Mouse (Mus musculus): ENCODE results near the gene Olfr517. TPM values are rescaled to one million over a fixed set of nuclear protein-coding genes. Genes with fewer than 3 reads are reported as not detected.

Gene Olfr517
- polyA plus RNA-seq (2014; fragmentation: Nextera tagmentation; extraction: Ambion mirVana): not detected in 2 replicates

- DNase-seq (ENCODE audit: low spot score): no peak
- Histone ChIP-seq H3K27me3 (ENCODE audit: control insufficient read depth, insufficient read depth, low read length) (no peaks in the 10 kb centered on the region), H3K4me2 (replicated peaks) (no peak within 1 kb of the TSS), H3K9ac (no peak within 1 kb of the TSS), H3K36me3 (replicated peaks; ENCODE audit: control insufficient read depth, insufficient read depth) (no peaks in the 10 kb centered on the region), H3K4me1 (replicated peaks; ENCODE audit: control insufficient read depth, insufficient read depth, low read length) (no peaks in the 10 kb centered on the region), H3K4me3 (replicated peaks; ENCODE audit: low read length) (no peak within 1 kb of the TSS), H3K27ac (no peak within 1 kb of the TSS), H3K9me3 (ENCODE audit: control insufficient read depth, low read length) (no peaks in the 10 kb centered on the region)
- WGBS: 83% methylated on average over 2 of the region's 2 CpGs
- ATAC-seq (ENCODE audit: low FRiP score): no peak
These were observed at the start of gene Olfr517 for GRCm38 (mm10) chr7:108872279-108872678. TSS of gene Olfr517 (minus strand) at chr7:108872379.

GRCm38 (mm10) chr7:108903969-108904368 is 31.8 kb upstream of the Olfr517 start:
- Histone ChIP-seq H3K27ac (no peak overlapping the region), H3K9ac (no peak overlapping the region), H3K36me3 (replicated peaks; ENCODE audit: control insufficient read depth, insufficient read depth) (no peaks in the 10 kb centered on the region), H3K4me2 (replicated peaks) (no peak overlapping the region), H3K4me1 (replicated peaks; ENCODE audit: control insufficient read depth, insufficient read depth, low read length) (no peaks in the 10 kb centered on the region), H3K9me3 (ENCODE audit: control insufficient read depth, low read length) (no peaks in the 10 kb centered on the region), H3K4me3 (replicated peaks; ENCODE audit: low read length) (no peak overlapping the region), H3K27me3 (ENCODE audit: control insufficient read depth, insufficient read depth, low read length) (no peaks in the 10 kb centered on the region)
- DNase-seq (ENCODE audit: low spot score): no peak
- ATAC-seq (ENCODE audit: low FRiP score): no peak
- WGBS: 85% methylated on average over 2 of the region's 2 CpGs

DNA sequence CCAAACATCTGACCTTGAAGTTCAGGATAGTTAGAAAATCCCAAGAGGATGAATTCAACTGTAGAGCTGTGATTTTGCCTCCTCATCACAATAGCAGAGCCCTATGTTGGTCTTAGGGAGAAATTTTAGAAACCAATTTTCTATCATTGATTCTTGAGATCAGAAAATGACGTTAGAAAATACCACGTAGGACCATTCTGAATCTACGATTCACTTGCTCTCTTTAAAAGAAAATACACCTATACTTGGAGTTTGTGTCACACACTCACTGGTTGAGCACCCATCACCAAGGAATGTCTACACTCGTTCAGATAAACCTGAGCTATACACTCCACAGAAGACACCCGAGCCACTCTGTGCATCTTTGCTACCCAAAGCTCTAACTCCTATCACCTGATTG is 22.1 kb upstream of the Olfr517 start, which contains the start of gene Olfr519:
Olfr519 (minus strand) TSS at position 101 of the 400 bp plus-strand sequence.
- Histone ChIP-seq H3K9me3 (ENCODE audit: control insufficient read depth, low read length) (no peaks in the 10 kb centered on the region), H3K27me3 (ENCODE audit: control insufficient read depth, insufficient read depth, low read length) (no peaks in the 10 kb centered on the region), H3K9ac (no peak within 1 kb of the TSS), H3K4me2 (replicated peaks) (no peak within 1 kb of the TSS), H3K27ac (no peak within 1 kb of the TSS), H3K36me3 (replicated peaks; ENCODE audit: control insufficient read depth, insufficient read depth) (no peaks in the 10 kb centered on the region), H3K4me3 (replicated peaks; ENCODE audit: low read length) (no peak within 1 kb of the TSS), H3K4me1 (replicated peaks; ENCODE audit: control insufficient read depth, insufficient read depth, low read length) (no peaks in the 10 kb centered on the region)
- ATAC-seq (ENCODE audit: low FRiP score) (no peak), DNase-seq (ENCODE audit: low spot score) (no peak)
- WGBS: 92% methylated on average over 5 of the region's 5 CpGs

- 84% methylated on average over 4 of the region's 4 CpGs for WGBS
- Histone ChIP-seq H3K4me3 (replicated peaks; ENCODE audit: low read length) (no peak within 1 kb of the TSS), H3K27ac (no peak within 1 kb of the TSS), H3K4me1 (replicated peaks; ENCODE audit: control insufficient read depth, insufficient read depth, low read length) (no peaks in the 10 kb centered on the region), H3K4me2 (replicated peaks) (no peak within 1 kb of the TSS), H3K9me3 (ENCODE audit: control insufficient read depth, low read length) (no peaks in the 10 kb centered on the region), H3K9ac (no peak within 1 kb of the TSS), H3K27me3 (ENCODE audit: control insufficient read depth, insufficient read depth, low read length) (no peaks in the 10 kb centered on the region), H3K36me3 (replicated peaks; ENCODE audit: control insufficient read depth, insufficient read depth) (no peaks in the 10 kb centered on the region)
- no peak for DNase-seq (ENCODE audit: low spot score)
- ATAC-seq (ENCODE audit: low FRiP score): no peak
These were observed 12.7 kb upstream of the Olfr517 start, which contains the start of gene Olfr518 for GRCm38 (mm10) chr7:108884906-108885305. TSS of gene Olfr518 (minus strand) at chr7:108885006.

GRCm38 (mm10) chr7:108850429-108850828 is 21.8 kb downstream of the Olfr517 start, which contains the start of gene Olfr516:
TSS of gene Olfr516 (minus strand) at chr7:108850529.
- H3K27ac ChIP-seq: no peak within 1 kb of the TSS
- no peaks in the 10 kb centered on the region for H3K36me3 ChIP-seq (replicated peaks; ENCODE audit: control insufficient read depth, insufficient read depth)
- no peaks in the 10 kb centered on the region for H3K9me3 ChIP-seq (ENCODE audit: control insufficient read depth, low read length)
- H3K4me2 ChIP-seq (replicated peaks): no peak within 1 kb of the TSS
- no peak within 1 kb of the TSS for H3K9ac ChIP-seq
- no peaks in the 10 kb centered on the region for H3K27me3 ChIP-seq (ENCODE audit: control insufficient read depth, insufficient read depth, low read length)
- no peaks in the 10 kb centered on the region for H3K4me1 ChIP-seq (replicated peaks; ENCODE audit: control insufficient read depth, insufficient read depth, low read length)
- no peak within 1 kb of the TSS for H3K4me3 ChIP-seq (replicated peaks; ENCODE audit: low read length)
- WGBS: 88% methylated on average over 2 of the region's 2 CpGs
- DNase-seq (ENCODE audit: low spot score) (no peak), ATAC-seq (ENCODE audit: low FRiP score) (no peak)

GRCm38 (mm10) chr7:108825897-108826296 is 46.3 kb downstream of the Olfr517 start, which contains the start of gene Olfr514:
TSS of gene Olfr514 (minus strand) at chr7:108825997.
- Histone ChIP-seq H3K36me3 (replicated peaks; ENCODE audit: control insufficient read depth, insufficient read depth) (no peaks in the 10 kb centered on the region), H3K4me3 (replicated peaks; ENCODE audit: low read length) (no peak within 1 kb of the TSS), H3K27me3 (ENCODE audit: control insufficient read depth, insufficient read depth, low read length) (no peaks in the 10 kb centered on the region), H3K27ac (no peak within 1 kb of the TSS), H3K4me2 (replicated peaks) (no peak within 1 kb of the TSS), H3K9me3 (ENCODE audit: control insufficient read depth, low read length) (no peaks in the 10 kb centered on the region), H3K4me1 (replicated peaks; ENCODE audit: control insufficient read depth, insufficient read depth, low read length) (no peaks in the 10 kb centered on the region), H3K9ac (no peak within 1 kb of the TSS)
- no peak for DNase-seq (ENCODE audit: low spot score)
- ATAC-seq (ENCODE audit: low FRiP score): no peak

Other genes starting within 250 kb of the Olfr517 start
- gene Olfr508, start 242.4 kb downstream of the Olfr517 start, polyA plus RNA-seq (2014; fragmentation: Nextera tagmentation; extraction: Ambion mirVana): not detected in 2 replicates
- gene Olfr509, start 220.5 kb downstream of the Olfr517 start, polyA plus RNA-seq (2014; fragmentation: Nextera tagmentation; extraction: Ambion mirVana): not detected in 2 replicates
- gene Olfr510, start 206.0 kb downstream of the Olfr517 start, polyA plus RNA-seq (2014; fragmentation: Nextera tagmentation; extraction: Ambion mirVana): not detected in 2 replicates
- gene Olfr512, start 159.1 kb downstream of the Olfr517 start, polyA plus RNA-seq (2014; fragmentation: Nextera tagmentation; extraction: Ambion mirVana): not detected in 2 replicates
- gene Olfr513, start 121.4 kb downstream of the Olfr517 start, polyA plus RNA-seq (2014; fragmentation: Nextera tagmentation; extraction: Ambion mirVana): not detected in 2 replicates
- gene Olfr514, start 46.4 kb downstream of the Olfr517 start, polyA plus RNA-seq (2014; fragmentation: Nextera tagmentation; extraction: Ambion mirVana): not detected in 2 replicates
- gene Olfr516, start 21.9 kb downstream of the Olfr517 start, polyA plus RNA-seq (2014; fragmentation: Nextera tagmentation; extraction: Ambion mirVana): not detected in 2 replicates
- not detected in 2 replicates for gene Olfr518, start 12.6 kb upstream of the Olfr517 start, polyA plus RNA-seq (2014; fragmentation: Nextera tagmentation; extraction: Ambion mirVana)
- gene Olfr519, start 22.0 kb upstream of the Olfr517 start, polyA plus RNA-seq (2014; fragmentation: Nextera tagmentation; extraction: Ambion mirVana): not detected in 2 replicates
- not detected in 2 replicates for gene Nlrp10, start 57.8 kb upstream of the Olfr517 start, polyA plus RNA-seq (2014; fragmentation: Nextera tagmentation; extraction: Ambion mirVana)
- 83.1 and 90.8 TPM in 2 replicates for gene Eif3f, start 62.0 kb upstream of the Olfr517 start, polyA plus RNA-seq (2014; fragmentation: Nextera tagmentation; extraction: Ambion mirVana)
- 52.9 and 62.0 TPM in 2 replicates for gene Tub, start 78.0 kb upstream of the Olfr517 start, polyA plus RNA-seq (2014; fragmentation: Nextera tagmentation; extraction: Ambion mirVana)
- 33.3 and 34.4 TPM in 2 replicates for gene Ric3, start 211.0 kb upstream of the Olfr517 start, polyA plus RNA-seq (2014; fragmentation: Nextera tagmentation; extraction: Ambion mirVana)

Data from hindbrain, embryonic 14.5 days (tissue).